Mouse (Mus musculus) forebrain, embryonic 15.5 days (tissue): ENCODE measurements around the gene Snx3. TPM values are rescaled to one million over a fixed set of nuclear protein-coding genes. Genes with fewer than 3 reads are reported as not detected.

Experiments used
- ATAC-seq: fragments of 200-750 bp; cut with Nextera tagmentation; replicated peaks from 2 replicates; pipeline ENCODE4 v1.8.0; 2017; ENCODE audit warnings: mild to moderate bottlenecking, moderate TSS enrichment, moderate library complexity
- H3K27ac ChIP-seq: fragments of 300-500 bp; sonication (generic); replicated peaks from 2 replicates; pipeline ENCODE4 v1.5.1; 2015; ENCODE audit warnings: mild to moderate bottlenecking, inconsistent platforms
- H3K27me3 ChIP-seq: fragments of 300-500 bp; sonication (generic); 2 replicates; pipeline ENCODE4 v1.6.1; 2015; ENCODE audit warnings: inconsistent platforms
- H3K36me3 ChIP-seq: fragments of 300-500 bp; sonication (generic); 2 replicates; pipeline ENCODE4 v1.6.1; 2015; ENCODE audit warnings: mild to moderate bottlenecking, inconsistent platforms
- H3K4me1 ChIP-seq: fragments of 300-500 bp; sonication (generic); 2 replicates; pipeline ENCODE4 v1.6.1; 2015; ENCODE audit warnings: inconsistent platforms
- H3K4me2 ChIP-seq: fragments of 300-500 bp; sonication (generic); replicated peaks from 2 replicates; pipeline ENCODE4 v1.6.1; 2015; ENCODE audit warnings: mild to moderate bottlenecking, inconsistent platforms
- H3K4me3 ChIP-seq: fragments of 300-500 bp; sonication (generic); 2 replicates; pipeline ENCODE4 v1.5.1; 2015; ENCODE audit warnings: mild to moderate bottlenecking, inconsistent platforms
- H3K9ac ChIP-seq: fragments of 300-500 bp; sonication (generic); replicated peaks from 2 replicates; pipeline ENCODE4 v1.6.1; 2015; ENCODE audit warnings: mild to moderate bottlenecking, inconsistent platforms
- H3K9me3 ChIP-seq: fragments of 300-500 bp; sonication (generic); 2 replicates; pipeline ENCODE4 v1.6.1; 2016; ENCODE audit warnings: inconsistent platforms
- WGBS: fragments of 180-500 bp; shearing (Covaris S2); methylation state at CpG from one replicate; pipeline ENCODE4 v1.1.7; 2015; ENCODE audit warnings: mixed read lengths; 5-methylcytosine and 5-hydroxymethylcytosine counted together
- polyA plus RNA-seq: library from polyadenylated mRNA; unstranded; fragments of >200 nt; fragmentation: Nextera tagmentation; extraction: Ambion mirVana; gene quantifications from 2 replicates; pipeline ENCODE4 v1.2.1, GENCODE M21; 2015

Snx3 gene
- polyA plus RNA-seq, 1 experiment from 2014 or later = 286 TPM

- H3K27ac ChIP-seq = no peak overlapping the region
- no peak overlapping the region for H3K4me2 ChIP-seq
- no peaks in the 10 kb centered on the region for H3K9me3 ChIP-seq
- ATAC-seq = no peak
- no peak overlapping the region for H3K9ac ChIP-seq
- no peaks in the 10 kb centered on the region for H3K27me3 ChIP-seq
- H3K4me3 ChIP-seq = no peak overlapping the region
- no peaks in the 10 kb centered on the region for H3K36me3 ChIP-seq
- no peaks in the 10 kb centered on the region for H3K4me1 ChIP-seq
These were observed 12.3 kb downstream of the Snx3 start for GRCm38 (mm10) chr10:42514125-42514524.

- no peak overlapping the region for H3K9ac ChIP-seq
- H3K27ac ChIP-seq = no peak overlapping the region
- no peak overlapping the region for H3K4me3 ChIP-seq
- no peak overlapping the region for H3K4me2 ChIP-seq
- no peaks in the 10 kb centered on the region for H3K9me3 ChIP-seq
- no peak for ATAC-seq
- H3K27me3 ChIP-seq = no peaks in the 10 kb centered on the region
- WGBS = 90% methylated on average over 8 of the region's 8 CpGs
- H3K36me3 ChIP-seq = no peaks in the 10 kb centered on the region
- peaks cover 9% of the 10 kb centered on the region for H3K4me1 ChIP-seq
These were observed 16.5 kb downstream of the Snx3 start for GRCm38 (mm10) chr10:42518363-42518762.

GRCm38 (mm10) chr10:42521315-42521981 is 19.6 kb downstream of the Snx3 start:
- ATAC-seq = no peak
- no peak overlapping the region for H3K9ac ChIP-seq
- no peak overlapping the region for H3K27ac ChIP-seq
- WGBS = 64% methylated on average over 5 of the region's 5 CpGs
- peaks cover 7% of the 10 kb centered on the region; the same call in 1 of the 2 replicates for H3K36me3 ChIP-seq
- peaks cover 12% of the 10 kb centered on the region for H3K4me1 ChIP-seq
- H3K9me3 ChIP-seq = no peaks in the 10 kb centered on the region
- H3K27me3 ChIP-seq = no peaks in the 10 kb centered on the region
- no peak overlapping the region for H3K4me2 ChIP-seq
- H3K4me3 ChIP-seq = no peak overlapping the region

GRCm38 (mm10) chr10:42522912-42523311 is 21.1 kb downstream of the Snx3 start:
- no peak for ATAC-seq
- Histone ChIP-seq H3K4me2 (no peak overlapping the region), H3K36me3 (peaks cover 9% of the 10 kb centered on the region; the same call in 1 of the 2 replicates), H3K27me3 (no peaks in the 10 kb centered on the region), H3K4me3 (no peak overlapping the region), H3K9me3 (no peaks in the 10 kb centered on the region), H3K9ac (no peak overlapping the region), H3K4me1 (peaks cover 12% of the 10 kb centered on the region), H3K27ac (no peak overlapping the region)
- WGBS = 8% methylated on average over 2 of the region's 2 CpGs

- Histone ChIP-seq H3K4me1 (peaks cover 12% of the 10 kb centered on the region), H3K4me2 (no peak overlapping the region), H3K4me3 (no peak overlapping the region), H3K27ac (no peak overlapping the region), H3K27me3 (no peaks in the 10 kb centered on the region), H3K36me3 (peaks cover 11% of the 10 kb centered on the region; the same call in 1 of the 2 replicates), H3K9me3 (no peaks in the 10 kb centered on the region), H3K9ac (no peak overlapping the region)
- WGBS = 32% methylated on average over 11 of the region's 11 CpGs
- ATAC-seq = no peak
These were observed 21.8 kb downstream of the Snx3 start for GRCm38 (mm10) chr10:42523556-42524162.

GRCm38 (mm10) chr10:42525682-42526081 is 23.9 kb downstream of the Snx3 start:
- no peak overlapping the region for H3K27ac ChIP-seq
- no peaks in the 10 kb centered on the region for H3K27me3 ChIP-seq
- H3K4me1 ChIP-seq = peaks cover 12% of the 10 kb centered on the region
- peaks cover 23% of the 10 kb centered on the region; the same call in 1 of the 2 replicates for H3K36me3 ChIP-seq
- no peak overlapping the region for H3K4me2 ChIP-seq
- H3K9ac ChIP-seq = no peak overlapping the region
- 96% methylated on average over 3 of the region's 3 CpGs for WGBS
- H3K4me3 ChIP-seq = no peak overlapping the region
- H3K9me3 ChIP-seq = no peaks in the 10 kb centered on the region
- no peak for ATAC-seq

- H3K9ac ChIP-seq = no peak overlapping the region
- no peaks in the 10 kb centered on the region for H3K4me1 ChIP-seq
- H3K4me3 ChIP-seq = no peak overlapping the region
- WGBS = 89% methylated on average over 11 of the region's 11 CpGs
- H3K27ac ChIP-seq = no peak overlapping the region
- H3K36me3 ChIP-seq = peaks cover 21% of the 10 kb centered on the region; the same call in 1 of the 2 replicates
- no peak overlapping the region for H3K4me2 ChIP-seq
- no peaks in the 10 kb centered on the region for H3K9me3 ChIP-seq
- H3K27me3 ChIP-seq = no peaks in the 10 kb centered on the region
- no peak for ATAC-seq
These were observed 32.1 kb downstream of the Snx3 start for GRCm38 (mm10) chr10:42533836-42534453.

- Histone ChIP-seq H3K4me3 (no peak overlapping the region), H3K36me3 (peaks cover 8% of the 10 kb centered on the region; the same call in 1 of the 2 replicates), H3K27ac (no peak overlapping the region), H3K27me3 (no peaks in the 10 kb centered on the region), H3K9ac (no peak overlapping the region), H3K9me3 (no peaks in the 10 kb centered on the region), H3K4me2 (no peak overlapping the region), H3K4me1 (no peaks in the 10 kb centered on the region)
- WGBS = 88% methylated on average over 9 of the region's 9 CpGs
- no peak for ATAC-seq
These were observed 35.9 kb downstream of the Snx3 start for GRCm38 (mm10) chr10:42537571-42538316.

GRCm38 (mm10) chr10:42545707-42546503 is 44.1 kb downstream of the Snx3 start:
- no peak for ATAC-seq
- Histone ChIP-seq H3K27ac (no peak overlapping the region), H3K36me3 (no peaks in the 10 kb centered on the region), H3K27me3 (no peaks in the 10 kb centered on the region), H3K9me3 (no peaks in the 10 kb centered on the region), H3K9ac (no peak overlapping the region), H3K4me2 (no peak overlapping the region), H3K4me3 (no peak overlapping the region), H3K4me1 (no peaks in the 10 kb centered on the region)
- 86% methylated on average over 6 of the region's 6 CpGs for WGBS

- Histone ChIP-seq H3K9ac (no peak overlapping the region), H3K36me3 (no peaks in the 10 kb centered on the region), H3K4me1 (no peaks in the 10 kb centered on the region), H3K27ac (no peak overlapping the region), H3K27me3 (no peaks in the 10 kb centered on the region), H3K9me3 (no peaks in the 10 kb centered on the region), H3K4me3 (no peak overlapping the region), H3K4me2 (no peak overlapping the region)
- WGBS = 93% methylated on average over 3 of the region's 3 CpGs
- no peak for ATAC-seq
These were observed 44.7 kb downstream of the Snx3 start for GRCm38 (mm10) chr10:42546507-42546906.

- no peaks in the 10 kb centered on the region for H3K9me3 ChIP-seq
- no peaks in the 10 kb centered on the region for H3K27me3 ChIP-seq
- no peak overlapping the region for H3K4me2 ChIP-seq
- no peaks in the 10 kb centered on the region for H3K36me3 ChIP-seq
- no peak overlapping the region for H3K27ac ChIP-seq
- 88% methylated on average over 5 of the region's 5 CpGs for WGBS
- H3K4me1 ChIP-seq = no peaks in the 10 kb centered on the region
- no peak overlapping the region for H3K9ac ChIP-seq
- ATAC-seq = no peak
- no peak overlapping the region for H3K4me3 ChIP-seq
These were observed 57.9 kb downstream of the Snx3 start for GRCm38 (mm10) chr10:42559581-42560200.
